Mouse (Mus musculus): ENCODE measurements around the gene Ube2l3.

DNA sequence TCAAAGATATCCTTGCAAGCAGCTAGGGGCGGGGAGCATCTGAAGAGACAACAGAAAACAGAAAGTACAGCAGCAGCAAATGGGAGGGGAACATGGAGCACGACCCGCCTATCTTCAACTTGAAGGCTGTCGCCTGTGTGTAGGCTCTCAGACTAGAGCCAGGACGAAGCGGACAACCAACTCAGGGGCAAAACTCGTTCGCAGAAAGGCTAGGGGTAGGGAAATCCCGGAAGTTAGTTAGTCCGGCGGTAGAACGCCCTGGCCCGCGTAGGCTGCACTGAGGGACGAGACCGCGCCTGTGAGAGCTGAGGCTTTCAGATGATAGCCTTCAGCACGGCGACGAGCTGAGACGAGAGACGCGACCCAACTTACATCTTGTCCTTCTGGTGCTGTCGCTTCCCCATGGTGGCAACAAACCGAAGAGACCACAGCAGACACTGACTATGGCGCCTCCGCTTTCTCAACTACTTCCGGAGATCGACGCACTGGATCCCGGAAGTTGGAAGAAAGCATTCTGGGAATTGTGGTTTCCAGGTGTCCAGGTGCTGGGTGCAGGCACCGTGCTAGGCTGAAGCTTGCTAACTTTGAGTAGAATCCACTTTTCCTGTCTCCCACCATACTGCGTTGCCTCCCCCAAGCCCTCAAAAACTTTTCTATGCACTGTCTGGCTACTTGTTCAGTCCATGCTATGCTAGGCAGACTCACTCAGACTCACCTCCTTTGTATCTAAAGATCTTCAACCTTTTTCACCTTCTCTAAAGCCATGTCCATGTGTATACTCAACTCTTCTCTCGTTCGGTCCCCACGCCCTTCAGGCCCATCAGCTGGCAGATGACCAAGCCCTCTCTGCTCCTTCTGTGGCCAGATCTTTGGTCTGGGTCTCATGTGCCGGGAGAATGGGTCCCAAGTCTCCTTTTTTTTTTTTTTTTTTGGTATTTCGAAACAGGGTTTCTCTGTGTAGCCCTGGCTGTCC, 91.4 kb downstream of the Ube2l3 start, which contains the start of gene Ppil2:
- no peak for TF ChIP-seq CTCF (IDR thresholded peaks at IDR 0.05; ENCODE audit: low read depth)
- no peak for TF ChIP-seq EP300 (optimal IDR thresholded peaks at IDR 0.05)

Measured in stomach, postnatal 0 days (tissue).